Mouse (Mus musculus): ENCODE results near the gene Atp1b2. TPM values are rescaled to one million over a fixed set of nuclear protein-coding genes. Genes with fewer than 3 reads are reported as not detected.

The Atp1b2 gene
- polyA plus RNA-seq, 1 experiment = 87.4 TPM

DNA sequence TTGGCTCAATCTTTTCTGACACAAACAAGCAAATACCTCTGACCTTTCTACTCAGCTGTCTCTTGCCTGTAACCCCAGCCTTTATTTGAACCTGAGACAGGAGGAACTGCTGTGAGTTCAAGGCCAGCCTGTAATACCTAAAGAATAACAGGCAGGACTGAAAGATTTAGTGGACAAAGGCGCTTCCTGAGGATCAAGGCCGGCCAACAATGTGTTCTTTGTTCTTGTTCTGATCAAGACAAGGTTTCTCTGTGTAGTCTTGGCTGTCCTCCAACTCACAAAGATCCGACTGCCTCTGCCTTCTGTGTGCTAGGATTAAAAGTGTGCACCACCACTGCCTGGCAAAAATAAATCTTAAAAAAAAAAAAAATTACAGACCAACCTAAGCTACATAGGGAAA lies 41.4 kb downstream of the Atp1b2 start:
- TF ChIP-seq GATA1 (IDR thresholded peaks at IDR 0.05; ENCODE audit: low read length) = no peak

DNA sequence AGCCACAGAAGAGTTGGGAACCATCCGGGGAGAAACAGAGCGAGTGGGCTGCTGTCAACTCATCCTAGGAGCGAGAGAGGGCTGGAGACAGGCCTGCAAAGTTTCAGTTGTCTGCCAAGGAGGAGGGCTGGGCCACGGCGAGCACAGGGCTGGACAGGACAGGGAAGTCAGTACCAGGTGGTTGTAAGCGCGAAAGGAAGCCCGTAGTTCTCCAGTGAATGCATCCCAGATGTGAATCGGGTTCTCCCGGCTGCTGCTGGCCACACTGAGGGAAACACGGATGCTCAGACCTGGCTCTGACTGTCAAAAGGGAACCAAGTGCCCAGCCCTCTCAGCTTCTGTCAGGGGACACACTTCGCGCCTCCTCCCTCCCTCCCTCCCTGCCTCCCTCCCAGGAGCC lies 42.4 kb downstream of the Atp1b2 start:
- no peak for TF ChIP-seq GATA1 (IDR thresholded peaks at IDR 0.05; ENCODE audit: low read length)

DNA sequence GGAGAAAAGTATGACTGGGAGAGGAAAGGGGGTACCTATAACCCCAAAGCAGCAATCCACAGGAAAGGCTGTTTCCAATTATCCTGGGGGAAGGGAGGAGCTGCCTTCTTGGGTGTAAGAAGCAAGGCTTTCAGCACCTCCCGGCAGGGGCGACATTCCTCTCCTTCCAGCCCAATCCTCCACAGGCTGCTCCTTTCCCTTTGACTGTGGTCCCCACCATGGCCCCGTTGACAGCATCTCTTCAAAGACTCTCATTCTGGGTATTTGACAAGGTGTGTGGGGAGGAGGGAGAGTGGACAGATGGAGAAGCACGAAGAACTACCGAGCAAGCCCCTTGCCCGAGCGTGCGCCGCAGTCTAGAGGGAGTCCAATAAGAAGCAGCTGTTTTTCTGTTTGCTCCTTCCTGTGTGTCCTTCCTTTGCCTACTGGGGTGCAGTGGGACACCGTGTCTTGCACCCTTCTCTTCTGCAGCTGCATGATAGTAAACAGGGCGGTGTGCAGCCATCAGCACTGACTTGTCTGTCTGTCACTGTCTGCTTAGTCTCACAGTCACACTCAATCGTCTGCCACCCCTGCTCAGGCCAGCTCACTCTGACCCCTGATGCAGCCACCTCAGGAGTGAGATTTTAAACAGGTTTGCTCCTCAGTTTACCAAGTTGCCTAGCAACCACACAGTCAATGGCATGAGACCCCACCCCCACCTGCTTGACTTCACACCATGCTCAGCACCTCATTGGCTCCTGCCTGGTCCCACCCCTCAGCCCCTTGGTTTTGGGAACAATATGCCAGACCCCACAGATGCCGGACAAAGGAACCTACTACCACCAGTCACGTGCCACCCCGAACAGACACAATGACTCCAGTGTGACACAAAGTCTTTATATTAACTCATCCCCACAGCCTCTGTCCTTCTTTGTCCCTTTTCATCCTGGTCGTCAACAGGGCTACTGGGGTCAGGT lies 44.6 kb downstream of the Atp1b2 start:
- TF ChIP-seq GATA1 (IDR thresholded peaks at IDR 0.05; ENCODE audit: low read length) = no peak

DNA sequence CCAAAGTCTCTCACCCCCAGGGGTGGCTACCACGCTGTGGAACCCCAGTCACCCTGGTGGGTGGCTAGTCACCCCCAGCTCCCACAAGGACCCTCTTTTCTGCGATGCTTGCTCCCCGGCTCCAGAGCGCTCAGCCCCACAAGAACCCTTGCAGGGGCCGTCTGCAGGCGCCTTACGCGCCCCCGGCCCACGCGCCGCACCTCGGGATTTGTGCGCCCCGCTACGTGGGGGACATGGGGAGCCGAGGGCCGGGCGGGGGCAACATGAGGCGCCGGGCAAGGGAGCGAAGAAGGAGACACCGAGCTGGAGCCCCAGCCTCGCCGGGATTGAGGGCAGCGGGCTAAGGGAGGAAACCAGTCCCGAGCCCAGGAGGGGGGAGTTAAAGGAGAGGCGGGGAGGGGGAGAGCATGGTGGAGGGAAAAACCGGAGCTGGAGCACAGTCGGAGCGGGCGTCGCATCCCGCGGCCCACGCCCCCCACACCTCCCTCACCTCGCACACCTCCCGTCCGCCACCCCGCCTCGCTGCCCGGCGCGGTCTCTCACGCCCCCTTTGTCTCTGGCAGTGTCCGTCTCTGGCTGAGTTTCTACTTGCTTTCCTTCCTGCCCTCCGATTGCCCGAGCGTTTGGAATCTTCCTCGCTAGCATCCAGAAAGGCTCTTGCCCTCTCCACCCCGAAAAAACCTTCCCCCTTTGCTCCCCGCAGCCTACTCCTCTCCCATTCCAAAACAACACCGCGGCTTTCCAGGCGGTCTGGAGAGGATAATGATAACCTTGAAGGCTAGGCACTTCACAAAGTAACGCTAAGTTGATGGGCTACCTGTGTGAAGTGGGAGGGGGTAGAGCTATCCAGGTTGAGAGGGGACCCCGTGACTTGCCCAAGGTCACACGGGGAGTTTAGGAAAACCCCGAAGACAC lies 45.6 kb downstream of the Atp1b2 start, which contains the start of gene Efnb3:
Efnb3 (minus strand) TSS at position 355 of the 915 bp plus-strand sequence.
- TF ChIP-seq GATA1 (IDR thresholded peaks at IDR 0.05; ENCODE audit: low read length) = no peak

DNA sequence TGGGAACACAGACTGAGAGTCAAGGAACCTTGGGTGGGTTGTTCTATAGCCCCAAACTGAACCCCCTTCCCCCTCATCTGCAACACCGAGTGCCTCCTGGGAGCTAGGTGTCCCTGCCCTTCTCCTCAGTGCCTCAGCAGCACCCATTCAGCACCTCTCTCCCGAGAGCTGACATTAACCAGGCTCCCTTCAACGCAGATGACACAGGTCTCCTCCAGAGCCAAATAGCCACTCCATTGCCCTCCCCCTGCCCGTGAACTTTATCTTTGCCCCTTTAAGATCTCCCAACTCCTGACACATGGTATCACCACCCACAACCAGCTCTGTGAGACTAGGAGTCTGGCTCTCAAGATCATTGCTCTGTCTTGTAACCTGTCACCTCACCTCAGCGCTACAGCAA lies 46.6 kb downstream of the Atp1b2 start:
- TF ChIP-seq GATA1 (IDR thresholded peaks at IDR 0.05; ENCODE audit: low read length) = no peak

DNA sequence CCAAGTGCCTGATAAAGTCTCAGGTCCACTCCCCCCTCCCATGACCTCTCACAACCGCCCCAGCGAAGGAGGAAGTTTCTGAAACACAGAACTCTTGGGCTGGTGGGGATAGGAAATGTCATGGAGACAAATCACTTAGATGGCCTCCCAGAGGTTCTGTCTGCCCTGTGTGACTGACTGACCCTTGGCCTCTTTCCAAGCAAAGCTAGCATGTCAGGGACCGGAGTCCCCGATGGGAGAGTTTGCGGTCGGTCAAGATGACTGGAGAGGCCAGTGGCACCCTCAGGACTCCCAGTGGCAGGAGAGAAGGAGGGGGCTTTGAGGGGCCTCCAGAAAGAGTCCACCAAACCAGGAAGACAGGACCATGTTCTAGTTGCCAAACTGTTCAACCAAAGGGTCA lies 47.0 kb downstream of the Atp1b2 start:
- no peak for TF ChIP-seq GATA1 (IDR thresholded peaks at IDR 0.05; ENCODE audit: low read length)

DNA sequence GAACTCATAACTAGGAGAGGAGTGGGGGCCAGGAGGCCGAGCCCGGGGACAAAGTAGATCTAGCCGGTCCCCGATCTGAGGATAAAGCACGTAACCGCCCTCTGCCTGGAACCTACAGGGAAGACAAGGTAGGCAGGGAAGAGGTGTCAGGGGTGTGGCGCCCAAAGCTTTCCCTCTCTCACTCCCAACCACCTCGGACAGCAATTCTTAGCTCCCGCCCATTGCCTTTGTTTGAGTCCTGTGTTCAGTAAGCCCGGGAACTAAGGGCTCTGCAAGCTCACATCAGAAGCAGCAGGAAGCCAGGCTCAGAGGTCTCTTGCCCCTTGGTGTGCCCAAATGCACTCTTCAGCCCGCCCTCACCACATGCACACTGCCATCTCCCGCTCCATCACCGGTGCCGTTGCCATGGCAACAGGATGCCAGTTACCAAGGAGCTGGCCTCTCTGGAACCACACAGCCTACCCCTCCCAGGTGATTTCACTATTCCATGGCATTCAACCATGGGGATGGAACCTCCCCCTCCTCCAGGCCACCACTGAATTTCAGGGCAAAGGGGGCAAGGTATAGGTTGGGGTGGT lies 48.3 kb downstream of the Atp1b2 start:
- no peak for TF ChIP-seq GATA1 (IDR thresholded peaks at IDR 0.05; ENCODE audit: low read length)

DNA sequence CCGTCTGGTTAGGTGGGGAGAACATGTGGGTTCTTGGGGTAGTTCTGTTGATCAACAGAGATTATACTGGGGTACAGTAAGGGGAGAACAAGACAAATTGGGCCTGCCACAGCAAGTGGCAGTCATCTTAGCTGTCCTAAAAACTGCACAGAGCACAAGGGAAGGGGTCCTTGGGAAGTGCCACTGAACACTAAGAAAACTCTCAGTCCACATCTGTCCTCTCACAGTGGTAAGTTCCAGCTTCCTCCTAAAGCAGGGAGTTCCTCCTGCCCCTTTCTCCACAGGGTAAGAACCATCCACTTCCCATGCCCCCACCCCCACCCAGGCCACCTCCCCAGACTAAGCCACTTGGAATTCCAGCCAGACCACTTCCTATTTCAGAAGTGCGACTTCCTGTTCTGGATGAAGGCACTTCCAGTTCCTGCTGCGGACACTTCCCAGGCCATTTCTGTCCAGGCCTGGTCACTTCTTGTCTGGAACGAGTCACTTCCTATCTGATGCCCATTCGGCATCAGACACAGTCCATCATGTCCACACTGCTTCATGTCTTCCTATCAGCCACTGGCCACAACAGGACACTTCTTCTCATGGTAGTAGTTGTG lies 51.1 kb downstream of the Atp1b2 start:
- no peak for TF ChIP-seq GATA1 (IDR thresholded peaks at IDR 0.05; ENCODE audit: low read length)

DNA sequence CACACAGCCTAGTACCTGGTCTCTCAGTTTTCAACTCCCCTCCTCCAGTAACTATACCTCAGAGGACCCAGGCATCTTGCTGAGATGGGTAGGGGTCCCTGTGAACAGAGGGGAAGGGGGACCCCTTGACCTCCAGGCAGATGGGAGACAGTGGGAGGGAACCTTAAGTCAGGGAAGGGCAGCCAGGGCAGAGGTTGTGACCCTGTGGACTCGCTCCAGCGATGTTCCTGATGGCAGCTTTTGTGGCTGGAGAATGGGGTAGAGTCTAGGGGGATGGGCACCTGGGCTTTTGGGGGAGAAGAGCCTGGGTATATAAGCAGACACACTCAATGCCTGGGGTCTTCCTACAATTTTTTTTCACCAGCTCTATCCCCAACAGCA lies 52.4 kb downstream of the Atp1b2 start:
- no peak for TF ChIP-seq GATA1 (IDR thresholded peaks at IDR 0.05; ENCODE audit: low read length)

DNA sequence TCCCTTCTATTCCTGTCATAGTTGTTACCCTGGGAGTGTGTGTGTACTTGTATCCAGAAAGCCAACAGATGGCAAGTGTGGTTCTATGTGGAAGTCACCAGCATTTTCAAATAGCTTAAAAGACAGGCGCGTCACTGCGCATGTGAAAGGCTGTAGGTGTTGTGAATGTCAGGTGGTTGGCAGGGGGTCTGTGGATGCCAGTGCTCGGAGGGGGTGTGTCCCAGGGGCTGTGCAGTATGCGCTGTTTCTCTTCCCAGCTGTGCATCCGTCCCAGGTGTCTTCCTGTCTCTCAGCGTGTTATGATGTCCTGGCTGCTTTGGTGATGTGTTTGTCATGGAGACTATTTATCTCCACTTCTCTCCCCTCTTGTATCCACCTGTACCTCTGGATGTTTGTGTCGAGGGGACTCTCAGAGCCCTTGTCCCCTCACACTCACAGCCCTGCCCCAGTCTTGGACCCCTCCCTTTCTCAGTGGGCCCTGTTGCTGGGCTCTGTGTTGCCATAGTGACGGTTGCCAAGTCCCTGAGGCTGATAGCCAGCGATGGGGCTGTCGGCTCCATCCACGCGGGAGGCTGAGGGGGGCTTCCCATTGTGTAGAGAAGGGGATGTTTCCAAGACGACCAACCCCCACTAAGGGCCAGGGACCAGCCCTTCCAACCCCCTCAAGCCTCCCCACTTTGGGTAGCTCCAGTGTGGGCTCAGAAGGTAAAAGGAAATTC lies 53.0 kb downstream of the Atp1b2 start:
- TF ChIP-seq GATA1 (IDR thresholded peaks at IDR 0.05; ENCODE audit: low read length) = no peak

DNA sequence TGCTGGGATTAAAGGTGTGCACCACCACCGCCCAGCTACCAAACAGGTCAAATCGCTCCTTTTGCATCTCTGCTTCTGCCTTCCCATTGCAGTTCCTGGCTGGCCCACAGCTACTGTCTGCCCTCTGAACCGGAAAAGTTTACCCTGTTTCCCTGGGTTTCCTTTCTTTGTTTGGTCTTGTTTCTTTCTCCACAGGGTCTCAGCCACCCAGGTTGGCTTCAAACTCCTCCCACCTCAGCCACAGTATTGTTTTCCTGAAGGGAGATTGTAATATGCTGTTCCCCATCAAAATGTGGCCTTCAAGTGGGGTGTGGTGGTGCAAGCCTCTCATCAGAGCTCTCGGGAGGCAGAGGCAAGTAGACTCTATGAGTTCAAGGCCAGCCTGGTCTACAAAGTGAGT lies 54.4 kb downstream of the Atp1b2 start:
- no peak for TF ChIP-seq GATA1 (IDR thresholded peaks at IDR 0.05; ENCODE audit: low read length)

Other genes with a start within 250 kb of the Atp1b2 start
- gene Chd3, start 236.5 kb downstream of the Atp1b2 start, polyA plus RNA-seq (2012) = 279 and 331 TPM in 2 replicates
- 126 and 142 TPM in 2 replicates for gene Naa38, start 210.5 kb downstream of the Atp1b2 start, polyA plus RNA-seq (2012)
- gene Cyb5d1, start 210.3 kb downstream of the Atp1b2 start, polyA plus RNA-seq (2012) = 7.4 and 7.5 TPM in 2 replicates
- 2.3 and 3.6 TPM in 2 replicates for gene Tmem88, start 207.7 kb downstream of the Atp1b2 start, polyA plus RNA-seq (2012)
- gene Kdm6b, start 192.3 kb downstream of the Atp1b2 start, polyA plus RNA-seq (2012) = 59.3 and 72.1 TPM in 2 replicates
- 0.01 and 0.02 TPM in 2 replicates for gene Dnah2, start 56.8 kb downstream of the Atp1b2 start, polyA plus RNA-seq (2012)
- gene Efnb3, start 45.7 kb downstream of the Atp1b2 start, polyA plus RNA-seq (2012) = 0.66 and 0.68 TPM in 2 replicates
- gene Wrap53, start 25.7 kb downstream of the Atp1b2 start, polyA plus RNA-seq (2012) = 11.0 and 23.0 TPM in 2 replicates
- 209 and 211 TPM in 2 replicates for gene Trp53, start 25.6 kb downstream of the Atp1b2 start, polyA plus RNA-seq (2012)
- gene Shbg, start 12.0 kb upstream of the Atp1b2 start, polyA plus RNA-seq (2012) = not detected in 2 replicates
- not detected in 2 replicates for gene Sat2, start 16.1 kb upstream of the Atp1b2 start, polyA plus RNA-seq (2012)
- gene Fxr2, start 27.0 kb upstream of the Atp1b2 start, polyA plus RNA-seq (2012) = 76.6 and 104 TPM in 2 replicates
- 0.30 and 0.49 TPM in 2 replicates for gene Sox15, start 49.4 kb upstream of the Atp1b2 start, polyA plus RNA-seq (2012)
- gene Mpdu1, start 56.7 kb upstream of the Atp1b2 start, polyA plus RNA-seq (2012) = 24.4 and 30.0 TPM in 2 replicates
- 1.1 and 1.2 TPM in 2 replicates for gene Cd68, start 60.2 kb upstream of the Atp1b2 start, polyA plus RNA-seq (2012)
- 326 and 403 TPM in 2 replicates for gene Eif4a1, start 66.5 kb upstream of the Atp1b2 start, polyA plus RNA-seq (2012)
- 117 and 153 TPM in 2 replicates for gene Senp3, start 76.1 kb upstream of the Atp1b2 start, polyA plus RNA-seq (2012)
- not detected in 2 replicates for gene Tnfsf13, start 79.8 kb upstream of the Atp1b2 start, polyA plus RNA-seq (2012)
- gene Tnfsf12, start 89.9 kb upstream of the Atp1b2 start, polyA plus RNA-seq (2012) = not detected in 2 replicates
- not detected in 2 replicates for gene Tnfsfm13, start 90.2 kb upstream of the Atp1b2 start, polyA plus RNA-seq (2012)
- gene Polr2a, start 152.7 kb upstream of the Atp1b2 start, polyA plus RNA-seq (2012) = 65.1 and 65.3 TPM in 2 replicates
- not detected in 2 replicates for gene Slc35g3, start 156.0 kb upstream of the Atp1b2 start, polyA plus RNA-seq (2012)
- 14.5 and 15.2 TPM in 2 replicates for gene Zbtb4, start 160.0 kb upstream of the Atp1b2 start, polyA plus RNA-seq (2012)
- 0.03 and 0.11 TPM in 2 replicates for gene Chrnb1, start 190.0 kb upstream of the Atp1b2 start, polyA plus RNA-seq (2012)
- 0.39 and 0.53 TPM in 2 replicates for gene Fgf11, start 195.9 kb upstream of the Atp1b2 start, polyA plus RNA-seq (2012)
- not detected in 2 replicates for gene Tmem102, start 199.7 kb upstream of the Atp1b2 start, polyA plus RNA-seq (2012)
- gene Gm39566, start 209.4 kb upstream of the Atp1b2 start, polyA plus RNA-seq (2012) = not detected in 2 replicates
- gene Spem2, start 212.5 kb upstream of the Atp1b2 start, polyA plus RNA-seq (2012) = not detected in 2 replicates
- gene Spem1, start 216.2 kb upstream of the Atp1b2 start, polyA plus RNA-seq (2012) = not detected in 2 replicates
- gene Nlgn2, start 231.8 kb upstream of the Atp1b2 start, polyA plus RNA-seq (2012) = 0.99 and 1.1 TPM in 2 replicates
- 404 and 460 TPM in 2 replicates for gene Tmem256, start 232.6 kb upstream of the Atp1b2 start, polyA plus RNA-seq (2012)
- 43.0 and 56.9 TPM in 2 replicates for gene Plscr3, start 240.4 kb upstream of the Atp1b2 start, polyA plus RNA-seq (2012)